Mouse (Mus musculus) heart, postnatal 14 days (tissue): ENCODE measurements at regions not wholly inside any gene's neighbourhood (a gene's known extent, or its start where the extent isn't known, plus 50 kb on each side); places are given as distances from the start of the nearest gene placed in this dataset.

ENCODE experiments used
- DNase-seq, 2 experiments: peaks; one replicate each; pipeline ENCODE4 v3.0.0; 2021 to 2022
- intact Hi-C: fragments of 180-260 bp; cut with DNase I; formaldehyde crosslinking; loops from one replicate; pipeline ENCODE4 v1.15.1; 2025
- microRNA-seq, 2 experiments: library from miRNA; unstranded; fragments of <30 nt; microRNA quantifications; one replicate each; pipeline ENCODE4 v1.2.0; 2021 to 2022

DNA sequence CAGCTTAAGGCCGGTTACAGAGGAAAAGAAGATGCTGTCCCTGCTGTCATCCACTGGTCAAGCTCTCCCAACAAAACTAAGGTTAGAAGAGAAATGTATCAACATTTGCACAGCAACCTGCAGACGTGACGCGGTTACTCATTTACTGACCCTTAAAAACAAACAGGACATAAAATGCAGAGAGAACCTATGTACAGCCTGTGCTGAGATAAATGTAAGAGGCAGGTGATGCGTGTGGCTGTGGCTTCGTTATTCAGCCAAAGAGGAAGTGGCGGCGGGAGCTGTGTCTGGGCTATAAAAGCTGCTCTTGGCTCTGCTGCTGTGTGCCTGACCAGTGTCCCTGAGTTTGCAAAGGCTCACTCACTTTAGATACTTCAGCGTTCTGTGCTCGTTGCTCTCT is 58.2 kb upstream of the Zfp507 start:
- intact Hi-C loops = no loop called here
- DNase-seq = no peak

- intact Hi-C loops = loop anchor here (5.0 kb wide), 1 partner anchor 172 kb away; no protein-coding TSS in a partner anchor
- peak; percentile 13 to 36 for DNase-seq
These were observed 56.8 kb upstream of the Zfp507 start for GRCm38 (mm10) chr7:35859601-35860000.

- intact Hi-C loops = loop anchor here (5.0 kb wide), 1 partner anchor 170 kb away; no protein-coding TSS in a partner anchor
- no peak for DNase-seq
These were observed 54.9 kb upstream of the Zfp507 start for GRCm38 (mm10) chr7:35857693-35858092.

Small RNA genes in the stretch of these regions (microRNA-seq; reads per million reads assigned to microRNA genes)
- 0 reads per million in 2 experiments for gene Gm23292
